Mouse (Mus musculus) testis, adult 2 months (tissue): ENCODE results near the gene Slc34a1.

Experiments used
- CTCF ChIP-seq: fragments of 200-500 bp; IDR thresholded peaks from 2 replicates; pipeline ENCODE4 v1.5.1; 2012; ENCODE audit warnings: low read depth, mild to moderate bottlenecking, inconsistent platforms, low read length, moderate library complexity; ENCODE audit not compliant: control insufficient read depth, insufficient read depth, insufficient replicate concordance
- POLR2A ChIP-seq: fragments of 200-500 bp; IDR thresholded peaks from 2 replicates; pipeline ENCODE4 v1.6.1; 2012; ENCODE audit warnings: low read depth, mild to moderate bottlenecking, inconsistent platforms, low read length, moderate library complexity; ENCODE audit not compliant: control insufficient read depth

- TF ChIP-seq POLR2A = no peak
- no peak for TF ChIP-seq CTCF
Measured at GRCm38 (mm10) chr13:55405783-55406390, 7.9 kb downstream of the Slc34a1 start.
